Mouse (Mus musculus): ENCODE results near the gene Hyal1.
A peak's percentile ranks its signal among the peaks of the same experiment; 100 is the strongest.

Hyal1 gene

GRCm38 (mm10) chr9:107620954-107621353, 44.2 kb downstream of the Hyal1 start:
- DNase-seq, result peak; percentile 64 to 70

- peak; percentile 47 to 78 for DNase-seq
These were observed 47.8 kb downstream of the Hyal1 start for GRCm38 (mm10) chr9:107624539-107624938.

GRCm38 (mm10) chr9:107624951-107625350, 48.2 kb downstream of the Hyal1 start:
- no peak for DNase-seq

GRCm38 (mm10) chr9:107625351-107626128, 48.8 kb downstream of the Hyal1 start:
- DNase-seq, result no peak

GRCm38 (mm10) chr9:107626158-107626843, 49.6 kb downstream of the Hyal1 start:
- no peak for DNase-seq

GRCm38 (mm10) chr9:107626844-107627277, 50.1 kb downstream of the Hyal1 start:
- peak; percentile 91 to 93 for DNase-seq

- no peak for DNase-seq
These were observed 50.9 kb downstream of the Hyal1 start for GRCm38 (mm10) chr9:107627387-107628255.

- DNase-seq, result peak; percentile 71 to 89
These were observed 52.1 kb downstream of the Hyal1 start for GRCm38 (mm10) chr9:107628721-107629410.

- DNase-seq, result no peak
These were observed 52.6 kb downstream of the Hyal1 start for GRCm38 (mm10) chr9:107629411-107629730.

GRCm38 (mm10) chr9:107629901-107630425, 53.2 kb downstream of the Hyal1 start:
- DNase-seq, result peak in 1 of 2 experiments; percentile 64

GRCm38 (mm10) chr9:107630576-107630975, 53.8 kb downstream of the Hyal1 start:
- peak in 1 of 2 experiments; percentile 46 for DNase-seq

Measured in kidney, postnatal 25 days (tissue).